Mouse (Mus musculus) liver, adult 2 months (tissue): ENCODE measurements around the gene Ngly1.

Experiments
- CTCF ChIP-seq: fragments of 200-500 bp; IDR thresholded peaks from 2 replicates; pipeline ENCODE4 v1.5.1; 2011; ENCODE audit warnings: low read depth, low read length, control low read depth
- POLR2A ChIP-seq: fragments of 200-500 bp; IDR thresholded peaks from 2 replicates; pipeline ENCODE4 v1.6.1; 2011; ENCODE audit warnings: low read length, control low read depth; ENCODE audit not compliant: insufficient read depth; ENCODE audit errors: extremely low read depth

DNA sequence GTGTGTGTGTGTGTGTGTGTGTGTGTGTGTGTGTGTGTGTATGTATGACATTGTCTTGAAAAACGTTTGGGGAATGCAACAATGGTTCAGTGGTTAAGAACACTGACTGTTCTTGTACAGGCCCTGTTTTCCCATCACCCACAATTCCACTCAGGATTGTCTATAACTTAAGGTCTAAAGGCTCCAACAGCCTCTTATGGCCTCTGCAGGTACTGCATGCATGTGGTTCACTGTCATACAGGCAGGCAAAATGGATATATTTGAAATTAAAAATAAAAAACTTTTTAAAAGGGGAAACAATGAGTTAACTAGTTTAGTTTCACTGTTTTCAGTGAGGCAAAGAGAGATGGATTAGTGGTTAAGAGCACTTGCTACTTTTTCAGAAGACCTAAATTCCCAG is 76.1 kb downstream of the Ngly1 start:
- TF ChIP-seq CTCF, result no peak
- no peak for TF ChIP-seq POLR2A
